Mouse (Mus musculus) CH12.LX (cell line): Measurements from ENCODE around the gene Vmn2r3. TPM values are rescaled to one million over a fixed set of nuclear protein-coding genes. Genes with fewer than 3 reads are reported as not detected.
"Not testable (repeated sequence)": the region's sequence is repeated elsewhere in the genome, so short reads cannot be mapped to it uniquely, and the experiment has no call there.

ENCODE experiments used
- DNase-seq: peaks from one replicate; pipeline ENCODE4 v3.0.0-alpha.2; 2013; ENCODE audit errors: extremely low read depth
- H3K27ac ChIP-seq: 2 replicates; pipeline ENCODE4 v1.5.1; 2012; ENCODE audit warnings: low read depth, mild to moderate bottlenecking, control low read depth, moderate library complexity; ENCODE audit not compliant: insufficient read depth
- H3K27me3 ChIP-seq: replicated peaks from 2 replicates; pipeline ENCODE3; 2012; ENCODE audit warnings: inconsistent platforms
- H3K36me3 ChIP-seq, 2 experiments: replicated peaks in 1 of 2; 2 replicates each; pipeline versions ENCODE3 to v1.6.1; 2012; ENCODE audit warnings: inconsistent platforms in 1 of 2, low read length in 1 of 2, mild to moderate bottlenecking in 1 of 2, mixed read lengths in 1 of 2, moderate library complexity in 1 of 2; ENCODE audit not compliant: control insufficient read depth in 1 of 2, insufficient read depth in 1 of 2
- H3K4me1 ChIP-seq, 2 experiments: 2 replicates each; pipeline ENCODE4 v1.6.1; 2012; ENCODE audit warnings: inconsistent platforms in 1 of 2, moderate library complexity in 1 of 2; ENCODE audit not compliant: insufficient read depth in 2 of 2, control insufficient read depth in 1 of 2
- H3K4me2 ChIP-seq: 2 replicates; pipeline ENCODE4 v1.6.1; 2012; ENCODE audit warnings: low read depth, mild to moderate bottlenecking, control low read depth; ENCODE audit not compliant: poor library complexity, insufficient read depth, severe bottlenecking
- H3K4me3 ChIP-seq, 3 experiments: fragments of 150-350 bp in 1 of 3; sonication (generic) in 1 of 3; replicated peaks in 1 of 3; 2 replicates each; pipeline versions ENCODE3 to v1.5.1; 2011 to 2012; ENCODE audit warnings: low read depth in 2 of 3, low read length in 2 of 3, mild to moderate bottlenecking in 2 of 3, moderate library complexity in 2 of 3, control low read depth in 1 of 3, improper control_type of control experiment in 1 of 3, inconsistent platforms in 1 of 3, mixed read lengths in 1 of 3; ENCODE audit not compliant: poor library complexity in 1 of 3
- H3K79me2 ChIP-seq: replicated peaks from 2 replicates; pipeline ENCODE4 v1.6.1; 2012; ENCODE audit warnings: mild to moderate bottlenecking, moderate library complexity; ENCODE audit not compliant: control insufficient read depth, poor library complexity, insufficient read depth, severe bottlenecking; ENCODE audit errors: extremely low read depth
- H3K9ac ChIP-seq: 2 replicates; pipeline ENCODE4 v1.6.1; 2012; ENCODE audit warnings: low read depth, mild to moderate bottlenecking, control low read depth, moderate library complexity; ENCODE audit not compliant: insufficient read depth
- H3K9me3 ChIP-seq: replicated peaks from 2 replicates; pipeline ENCODE3; 2012; ENCODE audit warnings: low read length, inconsistent platforms, mixed read lengths
- BHLHE40 ChIP-seq: IDR thresholded peaks from 2 replicates; pipeline ENCODE4 v1.6.1; 2011; ENCODE audit warnings: mild to moderate bottlenecking, low read depth, low read length, improper control_type of control experiment
- ELF1 ChIP-seq: IDR thresholded peaks from 2 replicates; pipeline ENCODE4 v1.6.1; 2014; ENCODE audit warnings: low read depth, mild to moderate bottlenecking, inconsistent platforms, low read length, improper control_type of control experiment
- EP300 ChIP-seq: IDR thresholded peaks from 2 replicates; pipeline ENCODE4 v1.6.1; 2011; ENCODE audit warnings: low read length, improper control_type of control experiment
- MAZ ChIP-seq: IDR thresholded peaks from 2 replicates; pipeline ENCODE4 v1.6.1; 2012; ENCODE audit warnings: low read depth, mild to moderate bottlenecking, inconsistent platforms, low read length, improper control_type of control experiment, moderate library complexity
- MEF2A ChIP-seq: IDR thresholded peaks from 2 replicates; pipeline ENCODE4 v1.6.1; 2014; ENCODE audit warnings: low read depth, mild to moderate bottlenecking, inconsistent platforms, low read length, improper control_type of control experiment, borderline replicate concordance
- NRF1 ChIP-seq: IDR thresholded peaks from 2 replicates; pipeline ENCODE4 v1.6.1; 2014; ENCODE audit warnings: low read depth, mild to moderate bottlenecking, inconsistent platforms, low read length, improper control_type of control experiment, moderate library complexity
- POLR2A ChIP-seq: IDR thresholded peaks from 2 replicates; pipeline ENCODE4 v1.6.1; 2011; ENCODE audit warnings: low read depth, mild to moderate bottlenecking, improper control_type of control experiment, low read length
- POLR2AphosphoS2 ChIP-seq: IDR thresholded peaks from 2 replicates; pipeline ENCODE4 v1.6.1; 2011; ENCODE audit warnings: low read depth, low read length, improper control_type of control experiment
- TCF12 ChIP-seq: IDR thresholded peaks from 2 replicates; pipeline ENCODE4 v1.6.1; 2014; ENCODE audit warnings: low read depth, mild to moderate bottlenecking, inconsistent platforms, low read length, improper control_type of control experiment
- UBTF ChIP-seq: IDR thresholded peaks from 2 replicates; pipeline ENCODE4 v1.6.1; 2012; ENCODE audit warnings: low read depth, mild to moderate bottlenecking, inconsistent platforms, low read length, improper control_type of control experiment, moderate library complexity
- ZMIZ1 ChIP-seq: IDR thresholded peaks from 2 replicates; pipeline ENCODE4 v1.6.1; 2012; ENCODE audit warnings: low read depth, mild to moderate bottlenecking, inconsistent platforms, low read length, improper control_type of control experiment
- dilution Hi-C: fragments of 300-500 bp; cut with MboI; formaldehyde crosslinking; loops from 2 replicates; pipeline ENCODE4 v1.14.3; 2020; ENCODE audit warnings: low sequenced_read_pairs; ENCODE audit not compliant: extremely low pct_unique_long_range_greater_than_20kb, extremely low pct_ligation_motif_present
- in situ Hi-C: fragments of 300-500 bp; cut with MboI; formaldehyde crosslinking; loops from 3 replicates; pipeline ENCODE4 v1.14.3; 2019; ENCODE audit warnings: low sequenced_read_pairs, low pct_ligation_motif_present, low pct_unique_long_range_greater_than_20kb, mixed read lengths
- polyA plus RNA-seq: library from polyadenylated mRNA; unstranded; fragments of >175 nt; gene quantifications from 2 replicates; pipeline ENCODE4 v1.2.1, GENCODE M21; 2012; ENCODE audit warnings: low read depth; ENCODE audit not compliant: insufficient read length
- total RNA-seq, 2 experiments: library from RNA; depleted of rRNA; stranded (reverse); fragments of 300-350 nt in 1 of 2; fragments of >200 nt in 1 of 2; gene quantifications; 2 replicates each; pipeline ENCODE4 v1.2.3; 2012 to 2014

Gene Vmn2r3
- total and polyA plus RNA-seq, 3 experiments: 0.06 TPM; not detected in 2

DNA sequence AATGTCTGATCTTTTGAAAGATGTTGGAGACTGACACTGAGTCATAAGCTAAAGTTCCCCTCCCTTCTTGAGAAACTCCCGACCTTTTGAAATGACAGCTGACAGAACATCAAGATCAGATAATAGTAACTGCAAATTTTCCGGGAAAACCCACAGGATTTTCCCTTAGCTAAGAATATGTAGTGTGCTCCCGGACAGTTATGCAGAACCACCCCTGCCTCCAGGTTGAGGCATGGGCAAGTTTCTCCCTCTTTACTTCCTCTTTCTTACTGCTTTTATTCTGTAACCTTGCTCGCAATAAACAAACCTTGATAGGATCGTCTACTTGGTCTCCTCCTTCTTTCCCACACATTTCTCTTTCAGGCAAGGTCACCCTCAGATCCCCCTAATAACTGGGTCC is 37.9 kb downstream of the Vmn2r3 start:
- H3K9ac ChIP-seq: no peak overlapping the region
- TF ChIP-seq EP300 (peak; percentile 24; the same call in 1 of the 2 replicates), POLR2AphosphoS2 (no peak), POLR2A (no peak), NRF1 (no peak), ZMIZ1 (no peak), MEF2A (peak; percentile 55; the same call in 1 of the 2 replicates), UBTF (no peak)
- no peaks in the 10 kb centered on the region for H3K36me3 ChIP-seq
- no peak for DNase-seq
- no peaks in the 10 kb centered on the region for H3K79me2 ChIP-seq
- H3K4me1 ChIP-seq: peaks cover 6 to 11% of the 10 kb centered on the region in 2 experiments; a peak in 3 of 4 replicates
- dilution Hi-C loops: no loop called here
- no peaks in the 10 kb centered on the region for H3K9me3 ChIP-seq
- in situ Hi-C loops: no loop called here
- H3K27me3 ChIP-seq: no peaks in the 10 kb centered on the region
- H3K4me3 ChIP-seq: no peak overlapping the region
- H3K27ac ChIP-seq: no peak overlapping the region
- no peak overlapping the region for H3K4me2 ChIP-seq

DNA sequence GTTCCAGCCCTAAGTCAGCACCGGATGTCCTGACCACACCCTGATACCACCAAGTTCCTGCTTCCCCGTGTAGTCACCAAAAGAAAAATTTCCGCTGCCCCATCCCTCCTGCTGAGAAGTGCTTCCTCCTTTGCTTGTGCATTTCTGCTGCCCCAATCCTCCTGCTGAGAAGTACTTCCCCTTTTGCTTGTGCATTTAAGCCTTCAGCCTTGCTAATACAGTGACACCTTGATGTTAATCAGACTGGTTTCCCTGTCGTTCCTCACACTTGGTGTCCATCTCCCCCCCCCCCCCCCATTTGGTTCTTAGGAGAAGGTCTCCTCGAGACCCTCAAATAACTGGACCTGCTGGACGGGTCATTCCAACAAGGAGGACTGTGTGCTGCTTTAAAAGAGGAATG is 39.0 kb downstream of the Vmn2r3 start:
- DNase-seq, H3K27ac ChIP-seq, H3K9ac ChIP-seq, H3K27me3 ChIP-seq, H3K36me3 ChIP-seq, H3K79me2 ChIP-seq, in situ Hi-C loops, H3K4me2 ChIP-seq, dilution Hi-C loops, H3K9me3 ChIP-seq, H3K4me3 ChIP-seq: not testable (repeated sequence)
- H3K4me1 ChIP-seq: peaks cover 6 to 11% of the 10 kb centered on the region in 2 experiments; a peak in 3 of 4 replicates

- dilution Hi-C loops: not testable (repeated sequence)
- in situ Hi-C loops: loop anchor here (25.0 kb wide), 1 partner anchor 198 kb away; no protein-coding TSS in a partner anchor
- peak; percentile 46 for DNase-seq
Measured at GRCm38 (mm10) chr3:64235459-64235858, 54.0 kb downstream of the Vmn2r3 start.

More at GRCm38 (mm10) chr3:64235459-64235858, 54.0 kb downstream of the Vmn2r3 start:
- H3K9me3 ChIP-seq, H3K79me2 ChIP-seq, H3K4me1 ChIP-seq, H3K4me3 ChIP-seq, H3K36me3 ChIP-seq: not testable (repeated sequence)
- peak overlapping the region; percentile 54 for H3K9ac ChIP-seq
- peak overlapping the region; percentile 99 for H3K4me2 ChIP-seq
- peak overlapping the region; percentile 36 for H3K27ac ChIP-seq
- TF ChIP-seq EP300 (peak; percentile 52; the same call in 1 of the 2 replicates), ELF1 (peak; percentile 48; the same call in 1 of the 2 replicates), BHLHE40 (0 out of 2 replicates have a peak, but pooled peaks have one; percentile 23), MAZ (0 out of 2 replicates have a peak, but pooled peaks have one; percentile 25), TCF12 (peak; percentile 16; the same call in 1 of the 2 replicates)
- TF ChIP-seq, all 38 proteins: peak for 5; not testable (repeated sequence) for 33
- H3K27me3 ChIP-seq: not testable (repeated sequence)
